Mouse (Mus musculus) cortical plate, adult 2 months (tissue): Measurements from ENCODE around the gene Dtd1. TPM values are rescaled to one million over a fixed set of nuclear protein-coding genes. Genes with fewer than 3 reads are reported as not detected.

Experiments
- H3K27ac ChIP-seq: fragments of 200-500 bp; 2 replicates; pipeline ENCODE4 v1.5.1; 2012; ENCODE audit warnings: low read length, control low read depth, inconsistent platforms; ENCODE audit not compliant: insufficient read depth
- H3K4me1 ChIP-seq: fragments of 200-500 bp; 2 replicates; pipeline ENCODE4 v1.6.1; 2011; ENCODE audit warnings: low read length; ENCODE audit not compliant: control insufficient read depth, insufficient read depth
- H3K4me3 ChIP-seq: fragments of 200-500 bp; 2 replicates; pipeline ENCODE4 v1.5.1; 2011; ENCODE audit warnings: mild to moderate bottlenecking, low read length, control low read depth; ENCODE audit not compliant: insufficient read depth
- CTCF ChIP-seq: fragments of 200-500 bp; IDR thresholded peaks from 2 replicates; pipeline ENCODE4 v1.5.1; 2011; ENCODE audit warnings: mild to moderate bottlenecking, control low read depth, low read length; ENCODE audit not compliant: insufficient read depth; ENCODE audit errors: extremely low read depth
- POLR2A ChIP-seq: fragments of 200-500 bp; IDR thresholded peaks from 2 replicates; pipeline ENCODE4 v1.6.1; 2011; ENCODE audit warnings: mild to moderate bottlenecking, low read length, control low read depth; ENCODE audit not compliant: insufficient read depth; ENCODE audit errors: extremely low read depth
- polyA plus RNA-seq: library from polyadenylated mRNA; depleted of rRNA; stranded (reverse); fragments of >200 nt; gene quantifications from 2 replicates; pipeline ENCODE4 v1.2.3, GENCODE M21; 2012

Gene Dtd1
- polyA plus RNA-seq, 1 experiment = 61.9 TPM

- TF ChIP-seq CTCF (no peak), POLR2A (no peak)
- Histone ChIP-seq H3K27ac (no peak overlapping the region), H3K4me1 (peaks cover 1% of the 10 kb centered on the region; the same call in 1 of the 2 replicates), H3K4me3 (no peak overlapping the region)
Measured at GRCm38 (mm10) chr2:144601576-144601975, 1.9 kb downstream of the Dtd1 start.

DNA sequence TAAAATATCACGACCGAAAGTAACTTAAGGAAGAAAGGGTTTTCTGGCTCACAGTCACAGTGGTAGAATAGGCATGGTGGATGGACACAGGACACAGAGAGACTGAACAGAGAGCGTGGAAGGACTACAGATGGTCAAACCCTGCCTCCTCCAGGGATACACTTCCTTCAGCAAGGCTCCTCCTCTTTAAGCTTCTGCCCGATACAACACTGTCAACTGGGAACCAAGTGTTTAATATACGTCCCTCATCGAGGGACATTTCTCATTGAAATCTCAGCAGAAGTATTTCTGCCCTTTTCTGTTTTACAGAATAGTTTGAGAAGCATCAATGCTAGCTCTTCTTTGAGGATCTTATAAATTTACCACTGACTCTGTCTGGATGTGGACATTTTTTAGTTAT, 14.3 kb downstream of the Dtd1 start:
- no peak overlapping the region for H3K4me3 ChIP-seq
- H3K4me1 ChIP-seq = no peaks in the 10 kb centered on the region
- TF ChIP-seq CTCF = no peak
- H3K27ac ChIP-seq = no peak overlapping the region

DNA sequence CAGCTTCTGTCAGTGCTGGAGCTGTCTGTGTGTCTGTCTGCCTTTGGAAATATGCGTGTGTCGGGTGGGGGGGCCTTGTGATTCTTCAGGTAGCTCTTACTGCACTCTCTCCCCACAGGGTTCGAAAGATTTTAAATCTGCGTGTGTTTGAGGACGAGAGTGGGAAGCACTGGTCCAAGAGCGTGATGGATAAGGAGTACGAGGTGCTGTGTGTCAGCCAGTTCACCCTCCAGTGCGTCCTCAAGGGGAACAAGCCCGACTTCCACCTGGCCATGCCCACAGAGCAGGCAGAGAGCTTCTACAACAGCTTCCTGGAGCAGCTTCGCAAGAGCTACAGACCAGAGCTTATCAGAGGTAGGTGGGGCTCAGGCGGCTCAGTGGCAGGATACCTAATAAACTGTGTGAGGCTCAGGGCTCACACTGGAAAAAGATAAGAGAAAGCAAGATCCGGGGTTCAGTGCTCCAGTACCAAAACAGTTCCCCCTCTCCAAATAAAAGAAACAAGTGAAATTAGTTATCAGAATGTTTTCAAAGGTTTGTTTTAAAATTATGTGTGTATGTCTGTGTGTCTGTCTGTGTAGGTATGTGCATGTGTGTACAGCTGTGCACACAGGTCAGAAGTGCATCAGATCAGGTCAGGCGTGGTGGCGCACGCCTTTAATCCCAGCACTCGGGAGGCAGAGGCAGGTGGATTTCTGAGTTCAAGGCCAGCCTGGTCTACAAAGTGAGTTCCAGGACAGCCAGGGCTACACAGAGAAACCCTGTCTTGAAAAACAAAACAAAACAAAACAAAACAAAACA, 17.6 kb downstream of the Dtd1 start:
- Histone ChIP-seq H3K4me3 (no peak overlapping the region), H3K27ac (no peak overlapping the region), H3K4me1 (no peaks in the 10 kb centered on the region)
- TF ChIP-seq POLR2A (no peak), CTCF (no peak)

- H3K27ac ChIP-seq = no peak overlapping the region
- no peak overlapping the region for H3K4me3 ChIP-seq
- H3K4me1 ChIP-seq = no peaks in the 10 kb centered on the region
- TF ChIP-seq POLR2A (no peak), CTCF (no peak)
Measured at GRCm38 (mm10) chr2:144621491-144621890, 21.8 kb downstream of the Dtd1 start.

DNA sequence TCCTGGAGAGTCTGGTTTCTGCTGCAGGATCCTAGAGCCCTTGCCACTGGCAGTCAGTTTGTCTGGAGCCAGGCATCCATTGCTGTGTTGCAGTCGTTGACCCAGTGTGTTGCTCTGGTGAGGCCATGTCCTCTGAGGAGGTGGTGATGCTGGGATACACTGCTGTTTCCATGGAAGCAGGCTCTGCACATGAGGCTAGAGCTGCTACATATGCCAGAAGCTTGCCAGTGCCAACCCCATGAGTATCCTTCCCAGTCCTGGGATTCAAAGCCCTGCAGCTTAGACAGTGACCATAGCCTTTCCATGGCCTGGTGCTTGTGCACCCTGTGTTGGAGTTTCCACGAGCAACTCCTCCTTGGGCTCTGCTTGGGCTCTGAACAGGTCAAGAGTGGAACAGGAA, 33.9 kb downstream of the Dtd1 start:
- Histone ChIP-seq H3K4me3 (no peak overlapping the region), H3K27ac (no peak overlapping the region), H3K4me1 (no peaks in the 10 kb centered on the region)
- no peak for TF ChIP-seq POLR2A
- no peak for TF ChIP-seq CTCF

GRCm38 (mm10) chr2:144634231-144634630, 34.5 kb downstream of the Dtd1 start:
- TF ChIP-seq CTCF = no peak
- Histone ChIP-seq H3K4me1 (no peaks in the 10 kb centered on the region; the same call in 1 of the 2 replicates), H3K4me3 (no peak overlapping the region), H3K27ac (no peak overlapping the region)

GRCm38 (mm10) chr2:144634729-144635128, 35.0 kb downstream of the Dtd1 start:
- H3K27ac ChIP-seq = no peak overlapping the region
- H3K4me1 ChIP-seq = no peaks in the 10 kb centered on the region; the same call in 1 of the 2 replicates
- H3K4me3 ChIP-seq = no peak overlapping the region
- TF ChIP-seq POLR2A (no peak), CTCF (no peak)

DNA sequence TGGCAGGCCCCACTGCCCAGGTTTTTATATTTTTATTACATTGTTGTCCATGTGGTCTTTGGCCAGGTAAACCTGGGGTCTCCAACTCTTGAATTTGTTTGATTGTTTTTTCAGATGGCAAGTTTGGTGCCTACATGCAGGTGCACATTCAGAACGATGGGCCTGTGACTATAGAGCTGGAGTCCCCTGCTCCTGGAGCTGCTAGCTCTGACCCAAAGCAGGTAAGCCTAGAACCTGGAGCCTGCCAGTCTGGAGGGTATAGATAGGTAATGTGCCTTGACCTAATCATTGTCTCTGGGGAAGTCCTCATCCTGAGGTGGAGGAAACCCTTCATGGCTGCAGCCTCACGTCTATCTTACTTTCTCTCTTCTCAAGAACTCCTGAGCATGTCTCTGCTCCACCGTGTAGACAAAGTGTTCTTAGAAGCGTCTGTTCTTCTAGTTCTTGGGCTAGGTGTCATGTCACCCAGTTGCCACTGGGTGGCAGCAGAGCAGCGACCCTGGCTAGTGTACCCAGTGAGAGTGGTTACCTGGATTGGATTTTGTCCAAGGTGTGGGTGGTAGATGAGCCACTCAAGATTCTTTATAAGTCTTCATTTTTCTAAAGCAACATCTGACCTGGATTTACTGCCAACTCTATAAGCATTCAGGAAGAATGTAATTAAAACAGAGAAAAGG, 36.1 kb downstream of the Dtd1 start:
- TF ChIP-seq POLR2A = no peak
- TF ChIP-seq CTCF = peak; percentile 91
- no peak overlapping the region for H3K27ac ChIP-seq

DNA sequence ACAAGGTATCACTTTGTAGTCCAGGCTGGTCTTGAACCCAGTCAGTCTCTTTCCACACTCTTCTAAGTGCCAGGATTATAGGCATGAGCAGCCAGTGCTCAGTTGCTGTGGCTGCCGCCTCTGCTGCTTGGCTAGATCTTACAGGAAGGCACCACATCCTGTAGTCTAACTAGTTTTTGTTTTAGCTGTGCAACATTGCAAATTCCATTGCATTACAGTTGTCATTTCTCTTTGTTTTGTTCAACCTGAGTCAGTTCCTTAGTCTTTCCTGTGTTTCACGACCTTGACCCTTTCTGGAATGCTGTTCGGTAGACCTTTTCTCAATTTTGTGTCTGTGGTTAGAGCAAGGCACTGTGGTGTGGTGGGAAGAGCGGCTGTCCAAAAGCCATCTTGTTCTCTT, 37.5 kb downstream of the Dtd1 start:
- Histone ChIP-seq H3K4me3 (no peak overlapping the region), H3K4me1 (no peaks in the 10 kb centered on the region; the same call in 1 of the 2 replicates), H3K27ac (no peak overlapping the region)
- TF ChIP-seq POLR2A = no peak
- TF ChIP-seq CTCF = no peak

More for the DNA sequence above, 36.1 kb downstream of the Dtd1 start:
- H3K4me3 ChIP-seq = no peak overlapping the region
- H3K4me1 ChIP-seq = no peaks in the 10 kb centered on the region; the same call in 1 of the 2 replicates

GRCm38 (mm10) chr2:144637671-144638395, 38.1 kb downstream of the Dtd1 start:
- Histone ChIP-seq H3K4me3 (no peak overlapping the region), H3K27ac (no peak overlapping the region), H3K4me1 (no peaks in the 10 kb centered on the region; the same call in 1 of the 2 replicates)
- TF ChIP-seq CTCF (no peak), POLR2A (no peak)
